ENCODE assay signal across 10 mouse cellular contexts in genomic region chr11:99873089-99873488, GRCm38 (mm10). TPM values are rescaled to one million over a fixed set of nuclear protein-coding genes. Genes with fewer than 3 reads are reported as not detected.
DNase-seq lines count a peak whose midpoint lies in the region; ATAC-seq lines count a peak whose summit lies in the region.
"Not testable (repeated sequence)": the region's sequence is repeated elsewhere in the genome, so short reads cannot be mapped to it uniquely, and the experiment has no call there.
"Had no signal": no experiment of that assay in that cellular context is flagged by ENCODE, and none has a peak within 500 bp of the region (broad histone marks: within the 10 kb centered on the region; RNA-seq: fewer than 3 reads in every experiment).

Gene Krtap9-1 (plus strand): TSS chr11:99873389.

- 0 out of 2 replicates have a peak within 1 kb of the TSS, but pooled peaks have one; percentile 25 for H3K27ac ChIP-seq in forebrain, embryonic 12.5 days
- H3K27ac ChIP-seq in midbrain, embryonic 10.5 days (replicated peaks), result peak within 1 kb of the TSS; percentile 49; the same call in 1 of the 2 replicates

- H3K4me2 ChIP-seq in forebrain, embryonic 12.5 days, result not testable (repeated sequence)

- H3K36me3 ChIP-seq in forebrain, embryonic 12.5 days (replicated peaks); midbrain, embryonic 10.5 days: not testable (repeated sequence)

- not testable (repeated sequence) for H3K27me3 ChIP-seq in forebrain, embryonic 12.5 days; midbrain, embryonic 10.5 days (ENCODE audit: low read depth, poor library complexity, severe bottlenecking)

- not testable (repeated sequence) for H3K4me1 ChIP-seq in forebrain, embryonic 12.5 days; midbrain, embryonic 10.5 days

- 70% methylated on average over 1 of the region's 1 CpGs for WGBS in forebrain, embryonic 12.5 days
- 76% methylated on average over 1 of the region's 1 CpGs for WGBS in midbrain, embryonic 10.5 days

- DNase-seq in midbrain, embryonic 10.5 days (ENCODE audit: low spot score), result not testable (repeated sequence)

- ATAC-seq in forebrain, embryonic 12.5 days (ENCODE audit: low FRiP score), result not testable (repeated sequence)

- H3K9ac ChIP-seq in forebrain, embryonic 12.5 days, result not testable (repeated sequence)

- H3K4me3 ChIP-seq in forebrain, embryonic 12.5 days (replicated peaks); midbrain, embryonic 10.5 days: not testable (repeated sequence)

- not testable (repeated sequence) for H3K9me3 ChIP-seq in forebrain, embryonic 12.5 days; midbrain, embryonic 10.5 days (replicated peaks)

RNA-seq across cellular contexts. Expression of gene Krtap9-1, which starts in this region (rescaled TPM):
- not detected in 2 replicates for polyA plus RNA-seq in forebrain, embryonic 12.5 days (2016; fragmentation: Nextera tagmentation; extraction: Ambion mirVana)
- polyA plus RNA-seq in midbrain, embryonic 10.5 days (2016; fragmentation: Nextera tagmentation; extraction: Ambion mirVana), result not detected in 2 replicates
- polyA plus RNA-seq: activated CD4-positive, CD25-positive, alpha-beta regulatory T cell, adult 4 months; adrenal gland, adult 2 months; brain, embryonic 14.5 days; C2C12; CD4-positive, CD25-positive, alpha-beta regulatory T cell, adult 4 months; cerebellum, adult 2 months; G1E; Patski had no signal
